Mouse (Mus musculus) kidney, adult 2 months (tissue): Measurements from ENCODE around the gene Sbno1.

Source experiments
- CTCF ChIP-seq: fragments of 200-500 bp; conservative IDR thresholded peaks from 2 replicates; pipeline ENCODE4 v1.5.1; 2011; ENCODE audit warnings: low read depth, mild to moderate bottlenecking, control low read depth, low read length, moderate library complexity, mixed read lengths; ENCODE audit not compliant: insufficient read depth, insufficient read length
- POLR2A ChIP-seq: fragments of 200-500 bp; IDR thresholded peaks from one replicate; pipeline ENCODE4 v1.6.1; 2011; ENCODE audit warnings: low read depth, low read length, control low read depth

- TF ChIP-seq CTCF (no peak), POLR2A (peak; percentile 7)
Measured at GRCm38 (mm10) chr5:124424723-124425411, 934 bp downstream of the Sbno1 start.
